Mouse (Mus musculus) brain, embryonic 14.5 days (tissue): ENCODE measurements around the gene Kbtbd4. TPM values are rescaled to one million over a fixed set of nuclear protein-coding genes. Genes with fewer than 3 reads are reported as not detected.

Source experiments
- DNase-seq: peaks from one replicate; pipeline ENCODE4 v3.0.0-alpha.2; 2011; ENCODE audit warnings: low read depth
- CTCF ChIP-seq: fragments of 200-500 bp; IDR thresholded peaks from 2 replicates; pipeline ENCODE4 v1.5.1; 2012; ENCODE audit warnings: inconsistent platforms, mild to moderate bottlenecking, moderate library complexity, borderline replicate concordance; ENCODE audit not compliant: insufficient read depth, insufficient read length; ENCODE audit errors: extremely low read depth
- POLR2A ChIP-seq: fragments of 200-500 bp; IDR thresholded peaks from 2 replicates; pipeline ENCODE4 v1.6.1; 2012; ENCODE audit warnings: mild to moderate bottlenecking, inconsistent platforms, borderline replicate concordance; ENCODE audit not compliant: poor library complexity, insufficient read depth, insufficient read length, severe bottlenecking; ENCODE audit errors: extremely low read depth
- polyA plus RNA-seq: library from polyadenylated mRNA; depleted of rRNA; stranded (reverse); fragments of >200 nt; gene quantifications from 2 replicates; pipeline ENCODE4 v1.2.3, GENCODE M21; 2012; rRNA removed

Gene Kbtbd4
- polyA plus RNA-seq, 1 experiment, result 44.8 TPM

DNA sequence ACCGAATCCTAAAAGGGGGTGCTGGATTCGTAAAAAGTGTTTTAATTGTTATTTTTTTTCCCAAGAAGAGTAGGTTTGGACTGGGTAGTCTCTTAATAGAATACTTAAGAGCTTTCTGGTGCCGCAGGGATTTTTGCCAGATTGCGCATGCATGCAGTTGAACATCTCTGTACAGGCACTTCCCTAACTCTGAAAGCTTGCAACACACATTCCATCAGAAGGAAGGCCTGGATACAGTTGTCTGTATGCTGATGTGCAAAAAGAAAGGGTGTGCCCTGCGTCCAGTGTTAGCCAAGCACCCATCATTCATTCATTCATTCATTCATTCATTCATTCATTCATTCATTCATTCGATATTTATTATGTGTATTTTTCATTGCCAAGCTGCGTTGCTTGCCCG is 35.2 kb downstream of the Kbtbd4 start:
- no peak for TF ChIP-seq POLR2A
- TF ChIP-seq CTCF, result no peak
- DNase-seq, result peak; percentile 55

DNA sequence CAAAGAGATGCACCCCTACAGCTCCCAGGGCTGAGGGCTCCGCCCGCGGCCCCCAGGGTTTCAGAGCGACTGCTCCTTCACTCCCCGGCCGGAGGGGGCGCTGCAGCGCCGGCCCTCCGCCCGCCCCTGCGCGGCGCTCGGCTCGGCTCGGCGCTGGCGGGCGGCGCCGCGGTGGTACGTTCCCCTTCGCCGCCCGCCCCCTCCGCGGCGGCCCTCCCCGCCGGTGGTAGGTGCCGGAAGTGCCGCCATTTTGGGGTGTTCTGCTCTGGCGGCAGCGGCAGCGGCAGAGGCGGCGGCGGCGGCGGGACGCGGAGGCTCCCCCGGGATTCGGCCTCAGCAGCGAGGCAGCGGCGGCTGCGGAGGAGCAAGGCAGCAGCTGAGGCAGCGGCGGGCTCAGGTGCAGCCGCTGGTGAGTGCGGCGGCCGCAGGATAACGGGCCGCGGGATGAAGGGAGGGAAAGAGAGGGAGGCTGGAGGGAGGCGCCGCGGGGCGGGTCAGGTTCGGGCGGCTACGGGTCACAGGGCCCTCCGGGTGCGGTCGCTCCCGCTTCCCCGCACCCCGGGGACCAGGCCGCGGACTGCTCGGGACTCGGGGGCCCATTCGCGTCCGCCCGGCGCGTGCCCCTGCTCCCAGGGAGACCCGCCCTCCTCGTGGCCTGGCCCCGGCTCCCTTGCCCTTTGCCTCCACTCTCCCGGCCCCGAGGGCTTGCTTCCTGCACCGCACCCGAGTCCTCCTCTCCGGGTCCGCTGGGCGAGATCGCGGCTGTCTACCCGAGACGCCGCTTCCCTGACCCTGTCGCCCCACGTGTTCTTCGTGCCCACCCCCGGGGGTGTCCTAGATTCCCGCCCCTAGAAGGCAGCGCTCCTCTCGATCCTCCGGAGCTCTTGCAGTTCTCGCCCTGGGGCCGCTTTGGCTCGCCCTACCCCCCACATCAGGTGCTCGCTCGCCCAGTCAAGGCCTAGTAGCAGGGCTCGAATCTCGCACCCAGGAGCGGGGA is 36.0 kb downstream of the Kbtbd4 start, which contains the start of gene Celf1:
Gene Celf1 (plus strand): TSS at position 150 of the 997 bp plus-strand sequence.
- TF ChIP-seq POLR2A (peak; percentile 48), CTCF (peak; percentile 63)
- peak; percentile 93 for DNase-seq

DNA sequence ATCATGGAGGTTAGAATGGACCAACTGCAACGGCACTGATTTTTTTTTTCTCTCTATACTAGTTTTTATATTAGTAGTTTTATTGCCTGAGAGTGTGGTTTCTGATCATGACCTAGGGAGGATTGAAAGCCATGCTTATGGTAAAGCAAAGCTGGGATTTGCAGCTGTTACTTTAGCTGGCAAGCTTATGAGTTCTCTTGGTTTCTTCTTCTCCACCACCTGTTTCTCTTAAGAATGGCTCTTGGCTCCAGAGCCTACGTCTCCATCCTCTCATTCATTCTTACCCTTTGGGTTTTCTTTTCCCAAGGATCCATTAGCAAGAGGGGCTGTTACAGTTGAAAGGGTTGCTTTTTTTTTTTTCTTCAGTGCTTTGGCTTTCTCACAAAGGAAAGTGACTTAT is 37.2 kb downstream of the Kbtbd4 start:
- DNase-seq, result no peak
- TF ChIP-seq POLR2A, result no peak

DNA sequence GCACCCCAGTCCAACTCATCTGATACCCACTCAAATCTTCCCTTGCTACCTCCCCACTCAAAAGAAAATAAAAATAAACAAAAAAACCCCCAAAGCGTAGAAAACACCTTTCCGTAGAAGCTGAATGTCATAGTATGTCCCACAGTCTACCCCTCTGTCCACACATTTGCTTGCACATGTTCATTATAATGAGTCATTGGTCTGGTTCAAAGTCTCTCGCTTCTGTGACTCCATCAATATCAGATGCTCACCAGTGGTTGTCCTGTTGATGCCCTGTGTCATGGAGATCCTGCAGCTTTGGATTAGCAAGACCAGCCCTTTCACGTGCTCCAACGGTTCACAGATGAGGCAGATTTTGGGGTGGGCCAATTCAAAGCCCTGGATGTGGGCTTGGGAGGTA is 45.6 kb downstream of the Kbtbd4 start:
- DNase-seq, result no peak
- TF ChIP-seq CTCF (no peak), POLR2A (no peak)

DNA sequence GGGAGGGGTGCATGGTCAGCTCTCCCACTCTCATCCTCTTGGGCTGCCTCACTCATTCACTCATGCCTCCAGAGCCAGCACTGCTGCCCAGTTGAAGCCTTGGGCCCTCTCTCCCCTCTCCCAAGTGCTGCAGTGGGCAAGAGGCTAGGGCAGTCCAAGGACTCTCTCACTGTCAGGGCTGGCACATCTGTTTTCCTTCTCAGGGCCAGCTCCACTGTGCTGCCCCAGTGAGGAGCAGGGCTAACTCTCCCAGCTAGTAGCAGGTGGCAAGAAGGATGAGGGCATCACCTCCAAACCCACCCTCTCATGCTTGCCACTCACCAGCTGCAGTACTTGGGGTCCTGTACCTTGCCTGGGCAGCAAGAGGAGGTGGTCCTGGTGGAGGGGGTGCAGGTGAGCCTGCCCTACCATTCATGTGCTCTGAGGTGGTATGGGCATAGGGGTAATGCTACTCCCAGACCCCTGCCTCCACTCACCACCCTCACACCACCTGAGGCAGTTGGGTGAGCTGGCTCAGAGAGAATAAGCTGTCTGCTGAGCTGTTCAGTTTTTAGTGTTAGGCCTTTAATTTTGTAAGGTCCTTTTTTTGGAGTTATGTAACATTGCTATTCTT is 46.1 kb downstream of the Kbtbd4 start:
- TF ChIP-seq POLR2A, result no peak
- TF ChIP-seq CTCF, result no peak
- no peak for DNase-seq

DNA sequence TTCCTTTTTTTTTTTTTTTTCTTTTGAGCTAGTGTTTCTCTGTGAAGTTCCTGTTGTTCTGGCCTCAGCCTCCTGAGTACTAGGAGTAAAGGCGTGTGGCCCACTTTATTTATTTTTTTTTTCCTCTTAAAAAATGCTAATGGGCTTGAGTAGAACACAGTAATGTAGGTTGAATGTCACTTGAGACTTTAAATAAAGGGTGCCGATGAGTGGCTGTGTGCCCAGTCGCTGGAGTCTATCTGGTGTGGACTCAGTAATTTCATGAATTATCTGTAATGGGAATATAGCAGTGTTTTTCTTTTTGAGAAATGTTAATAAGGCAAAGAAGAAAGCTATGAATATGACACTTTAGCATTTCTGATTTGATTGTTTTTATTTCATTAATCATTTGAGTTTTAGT is 48.9 kb downstream of the Kbtbd4 start:
- no peak for TF ChIP-seq POLR2A
- no peak for TF ChIP-seq CTCF
- peak; percentile 16 for DNase-seq

DNA sequence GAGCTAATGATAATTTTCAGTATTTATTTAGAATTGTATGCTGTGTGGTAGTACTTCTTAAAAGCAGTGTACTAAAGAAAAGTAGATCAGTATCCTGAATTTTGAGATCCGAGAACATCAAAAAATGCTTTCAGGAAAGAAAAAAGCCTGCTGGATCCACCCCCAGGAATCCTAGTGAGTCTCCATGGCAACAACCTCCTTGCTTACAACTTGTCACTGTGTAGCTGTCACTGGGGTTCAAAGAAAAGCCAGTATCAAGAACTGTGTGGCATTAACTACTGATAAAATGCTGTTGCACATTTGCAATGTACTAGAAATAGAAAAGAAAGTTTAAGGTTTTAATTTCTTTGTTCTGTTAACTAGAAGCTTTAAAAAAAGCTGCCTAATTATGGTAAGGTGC is 51.5 kb downstream of the Kbtbd4 start:
- DNase-seq, result peak; percentile 84
- TF ChIP-seq POLR2A (no peak), CTCF (no peak)

DNA sequence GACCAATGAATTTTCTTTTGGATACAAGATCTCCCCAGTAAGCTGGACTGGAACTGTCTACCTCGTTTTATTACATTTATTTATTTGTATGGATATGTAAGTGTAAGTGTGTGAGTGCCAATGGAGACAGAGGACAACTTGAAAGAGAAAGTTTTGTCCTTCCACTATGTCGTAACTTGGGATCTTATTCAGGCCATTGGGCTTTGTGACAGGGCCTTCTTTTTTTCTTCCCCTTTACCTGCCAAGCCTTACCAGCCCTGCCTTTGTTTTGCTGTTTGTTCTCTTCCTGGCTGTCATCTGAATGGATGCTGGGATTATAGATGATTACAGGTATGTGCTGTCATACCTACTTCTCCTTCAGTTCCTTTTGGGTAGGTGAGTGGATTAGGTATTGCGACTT is 54.3 kb downstream of the Kbtbd4 start:
- TF ChIP-seq CTCF (no peak), POLR2A (no peak)
- no peak for DNase-seq

DNA sequence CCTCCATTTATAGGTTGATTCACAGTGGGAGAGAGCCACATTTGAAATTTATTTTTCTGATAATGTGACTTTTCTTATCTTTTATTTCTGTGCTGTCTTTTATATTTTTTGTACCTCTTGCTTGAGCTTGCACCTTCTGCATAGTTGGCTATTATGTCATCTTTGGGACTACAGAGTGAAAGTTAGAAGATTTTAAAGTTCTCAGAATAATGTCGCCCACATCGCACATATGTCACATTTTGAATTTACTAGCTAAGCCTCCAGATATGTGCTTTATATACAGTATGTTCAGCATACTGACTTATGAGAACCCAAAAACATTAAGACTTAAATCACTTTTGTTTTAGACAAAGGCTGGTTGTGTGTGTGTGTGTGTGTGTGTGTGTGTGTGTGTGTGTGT is 55.5 kb downstream of the Kbtbd4 start:
- TF ChIP-seq POLR2A, result no peak
- no peak for TF ChIP-seq CTCF
- DNase-seq, result no peak

Other genes with a start within 250 kb of the Kbtbd4 start
- 23.1 and 24.1 TPM in 2 replicates for gene Nup160, start 227.5 kb upstream of the Kbtbd4 start, polyA plus RNA-seq
- 97.7 and 124 TPM in 2 replicates for gene Fnbp4, start 159.4 kb upstream of the Kbtbd4 start, polyA plus RNA-seq
- 0.72 and 1.4 TPM in 2 replicates for gene Agbl2, start 122.0 kb upstream of the Kbtbd4 start, polyA plus RNA-seq
- gene Mtch2, start 57.6 kb upstream of the Kbtbd4 start, polyA plus RNA-seq, result 145 and 167 TPM in 2 replicates
- gene C1qtnf4, start 18.9 kb upstream of the Kbtbd4 start, polyA plus RNA-seq, result 165 and 182 TPM in 2 replicates
- 144 and 185 TPM in 2 replicates for gene Ndufs3, start 87 bp downstream of the Kbtbd4 start, polyA plus RNA-seq
- gene Celf1, start 35.6 kb downstream of the Kbtbd4 start, polyA plus RNA-seq, result 119 and 130 TPM in 2 replicates
- gene Rapsn, start 130.9 kb downstream of the Kbtbd4 start, polyA plus RNA-seq, result 0.83 and 1.1 TPM in 2 replicates
- 159 and 160 TPM in 2 replicates for gene Psmc3, start 149.3 kb downstream of the Kbtbd4 start, polyA plus RNA-seq
- gene Slc39a13, start 165.7 kb downstream of the Kbtbd4 start, polyA plus RNA-seq, result 50.7 and 58.1 TPM in 2 replicates
- gene Spi1, start 177.7 kb downstream of the Kbtbd4 start, polyA plus RNA-seq, result 5.1 and 5.3 TPM in 2 replicates
- gene Mybpc3, start 213.4 kb downstream of the Kbtbd4 start, polyA plus RNA-seq, result 0.03 TPM in 1 of 2 replicates, not detected in the other